Mouse (Mus musculus): ENCODE results near the gene Shpk.

Shpk gene

DNA sequence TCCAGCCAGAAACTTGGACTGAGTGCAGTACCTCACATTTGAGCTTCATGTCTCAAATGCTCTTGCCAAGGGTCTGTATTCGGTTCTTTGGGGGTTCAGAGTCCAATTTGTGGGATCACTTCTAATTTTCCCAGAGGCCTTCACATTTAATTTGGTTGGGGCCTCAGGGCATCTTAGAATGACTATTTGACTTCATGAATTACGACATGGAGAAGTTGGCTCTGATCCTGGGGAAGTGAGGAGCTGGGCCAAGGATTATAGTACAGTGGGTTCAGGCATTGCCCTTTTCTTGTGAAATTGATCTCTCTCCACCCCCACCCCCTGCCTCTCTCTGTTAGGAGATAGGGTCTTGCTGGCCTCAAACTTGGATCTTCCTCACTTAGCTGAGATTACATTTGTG is 1.8 kb downstream of the Shpk start:
- DNase-seq (ENCODE audit: low spot score): no peak

DNA sequence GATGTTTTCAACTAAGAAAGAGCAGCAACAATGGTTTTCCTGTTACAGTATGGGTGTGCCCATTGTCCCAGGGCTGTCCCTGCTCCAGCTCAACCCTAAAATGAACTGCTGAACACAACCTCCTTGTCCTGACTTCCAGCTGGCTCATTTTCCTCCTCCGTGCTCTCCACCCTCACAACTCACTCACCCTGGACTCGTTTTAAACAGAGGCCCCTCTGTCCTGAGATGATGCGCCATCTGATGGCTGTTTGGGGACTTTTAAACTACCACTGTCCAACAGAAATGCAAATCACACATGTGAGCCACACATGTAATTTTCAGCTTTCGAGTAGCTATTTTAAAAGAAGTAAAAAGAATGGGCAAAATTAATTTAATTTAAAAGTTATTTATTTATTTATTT is 2.3 kb downstream of the Shpk start:
- no peak for DNase-seq (ENCODE audit: low spot score)

DNA sequence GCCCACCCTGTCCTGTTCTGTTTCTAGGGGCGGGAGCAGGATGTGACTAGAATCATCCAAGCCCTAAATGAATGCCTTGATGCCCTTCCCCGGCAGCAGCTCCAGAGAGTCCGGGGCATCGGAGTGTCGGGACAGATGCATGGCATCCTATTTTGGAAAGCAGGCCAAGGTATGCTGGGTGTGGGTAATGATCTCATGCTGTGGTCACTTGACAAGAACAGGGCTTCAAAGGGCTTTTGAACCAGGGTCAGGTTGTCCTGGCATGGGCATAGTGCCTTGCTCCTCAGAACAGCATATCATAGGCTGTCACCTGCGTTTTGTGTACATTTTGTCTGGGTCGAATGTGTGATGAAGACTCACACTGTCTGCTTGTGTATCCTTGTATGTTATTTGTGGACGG is 4.6 kb downstream of the Shpk start:
- DNase-seq (ENCODE audit: low spot score): no peak

DNA sequence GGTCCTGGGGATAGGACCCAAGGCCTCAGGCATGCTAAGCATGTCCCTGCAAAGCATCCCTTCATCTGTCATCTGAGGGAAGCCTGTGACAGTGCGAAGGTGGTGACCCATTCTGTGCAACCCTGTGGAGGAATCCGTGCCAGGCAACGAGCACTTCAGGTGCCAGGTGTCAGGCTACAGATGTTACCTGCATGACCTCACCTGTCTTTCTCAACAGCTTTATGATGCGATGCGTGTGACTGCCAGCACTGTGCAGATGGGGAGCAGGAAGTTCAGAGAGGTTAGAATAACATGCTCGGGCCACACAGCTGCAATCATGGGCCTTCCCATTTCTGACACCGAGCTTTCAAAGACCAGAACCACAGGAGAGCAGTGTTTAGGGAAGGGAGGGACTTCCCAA is 5.9 kb downstream of the Shpk start:
- no peak for DNase-seq (ENCODE audit: low spot score)

DNA sequence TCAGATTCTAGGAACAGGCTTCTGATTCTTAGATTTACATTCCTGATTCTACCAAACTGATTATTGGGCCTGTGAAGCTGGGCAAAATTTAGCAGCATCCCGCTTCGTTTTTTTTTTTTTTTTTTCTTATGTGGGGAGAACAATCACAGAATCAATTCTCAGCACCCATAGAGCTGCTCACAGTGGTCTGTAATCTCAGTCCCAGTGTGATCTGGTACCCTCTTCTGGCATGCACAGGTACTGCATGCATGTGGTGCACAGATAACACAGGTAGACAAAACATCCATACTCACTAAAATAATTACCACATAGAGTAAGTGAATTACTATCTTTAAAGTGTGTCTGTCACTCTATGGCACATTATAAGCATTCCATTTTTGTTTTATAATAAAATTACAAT is 8.4 kb downstream of the Shpk start:
- no peak for DNase-seq (ENCODE audit: low spot score)

DNA sequence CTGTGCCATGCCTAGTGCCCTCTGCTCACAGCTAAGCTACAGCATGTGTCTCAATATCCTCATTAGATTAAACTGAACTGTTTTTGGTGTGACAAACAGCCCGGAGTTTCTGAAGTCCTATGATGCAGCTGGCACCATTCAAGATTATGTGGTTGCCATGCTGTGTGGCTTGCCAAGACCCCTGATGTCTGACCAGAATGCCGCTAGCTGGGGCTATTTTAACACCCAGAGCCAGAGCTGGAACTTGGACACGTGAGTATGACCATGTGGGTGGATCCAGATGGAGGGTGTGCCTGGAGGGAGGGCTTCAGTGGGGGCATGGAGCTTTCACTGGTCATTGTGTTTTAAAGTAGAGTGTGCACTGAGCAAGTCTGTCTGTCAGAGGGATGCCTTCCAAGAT is 14.7 kb downstream of the Shpk start:
- no peak for DNase-seq (ENCODE audit: low spot score)

DNA sequence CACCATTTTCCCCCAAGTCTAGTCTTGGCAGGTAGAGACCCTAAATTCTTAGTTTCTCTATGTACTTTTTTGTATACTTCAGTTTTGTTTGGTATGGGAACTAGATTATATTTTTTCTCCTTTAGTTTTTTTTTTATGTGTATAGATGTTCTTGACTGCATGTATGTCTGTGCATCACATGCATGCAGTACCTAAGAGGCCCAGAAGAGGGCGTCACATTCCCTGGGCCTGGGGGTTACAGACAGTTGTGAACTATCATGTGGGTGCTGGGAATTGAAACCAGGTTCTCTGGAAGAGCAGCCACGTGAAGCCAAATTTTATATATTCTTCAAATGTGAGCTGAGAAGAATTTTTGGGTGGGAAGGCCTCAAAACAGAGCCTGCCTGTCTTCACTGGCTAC is 20.4 kb downstream of the Shpk start:
- no peak for DNase-seq (ENCODE audit: low spot score)

DNA sequence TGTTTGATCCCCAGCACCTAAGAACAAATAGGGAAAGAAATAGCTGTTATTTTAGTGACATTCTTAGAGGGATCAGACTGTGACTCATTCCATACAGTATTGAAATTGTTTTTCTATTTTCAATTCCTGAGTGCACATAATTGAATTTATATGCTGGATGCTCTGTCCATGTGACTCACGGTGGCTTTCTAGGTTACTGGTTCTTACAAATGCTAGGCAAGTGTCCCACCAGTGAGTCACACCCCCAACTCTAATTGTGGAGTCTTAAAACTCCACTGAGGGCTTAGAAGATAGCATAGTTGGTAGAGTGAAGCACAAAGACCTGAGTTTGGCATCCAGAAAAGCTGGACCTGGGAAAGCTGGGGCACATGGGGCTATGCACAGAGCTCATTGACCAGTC is 21.4 kb downstream of the Shpk start:
- no peak for DNase-seq (ENCODE audit: low spot score)

DNA sequence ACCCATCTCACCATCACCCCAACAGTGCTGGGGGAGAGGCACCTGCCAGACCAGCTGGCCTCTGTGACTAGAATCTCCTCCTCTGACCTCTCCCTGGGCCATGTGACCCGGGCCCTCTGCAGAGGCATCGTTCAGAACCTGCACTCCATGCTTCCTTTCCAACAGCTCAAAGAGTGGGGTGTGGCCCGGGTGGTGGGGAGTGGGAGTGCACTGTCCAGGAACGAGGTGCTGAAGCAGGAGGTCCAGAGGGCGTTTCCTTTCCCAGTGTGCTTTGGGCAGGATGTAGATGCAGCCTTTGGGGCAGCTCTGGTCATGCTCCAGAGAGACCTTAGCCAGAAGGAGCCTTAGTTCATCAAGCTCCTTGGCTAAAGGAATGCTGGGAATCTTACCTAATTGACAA is 23.6 kb downstream of the Shpk start:
- DNase-seq (ENCODE audit: low spot score): no peak

DNA sequence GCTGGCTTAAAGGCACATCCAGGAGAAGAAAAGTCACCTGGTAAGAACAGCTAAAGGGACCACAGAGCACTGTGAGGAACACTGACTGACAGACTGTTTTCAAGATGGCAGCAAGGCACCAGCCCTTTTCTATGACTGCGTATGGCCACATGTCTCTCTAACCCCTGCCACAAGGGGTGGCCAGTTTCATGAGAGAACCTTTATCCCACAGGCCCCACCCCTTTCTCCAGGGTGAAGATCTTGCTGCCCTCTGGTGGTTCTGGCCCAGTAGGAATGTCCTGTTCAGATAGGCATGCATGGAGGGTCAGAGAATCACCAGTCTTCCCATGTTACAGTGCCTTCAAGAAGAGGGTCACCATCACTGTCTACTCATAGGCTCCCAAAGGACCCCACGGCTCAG is 24.7 kb downstream of the Shpk start:
- DNase-seq (ENCODE audit: low spot score): no peak

DNA sequence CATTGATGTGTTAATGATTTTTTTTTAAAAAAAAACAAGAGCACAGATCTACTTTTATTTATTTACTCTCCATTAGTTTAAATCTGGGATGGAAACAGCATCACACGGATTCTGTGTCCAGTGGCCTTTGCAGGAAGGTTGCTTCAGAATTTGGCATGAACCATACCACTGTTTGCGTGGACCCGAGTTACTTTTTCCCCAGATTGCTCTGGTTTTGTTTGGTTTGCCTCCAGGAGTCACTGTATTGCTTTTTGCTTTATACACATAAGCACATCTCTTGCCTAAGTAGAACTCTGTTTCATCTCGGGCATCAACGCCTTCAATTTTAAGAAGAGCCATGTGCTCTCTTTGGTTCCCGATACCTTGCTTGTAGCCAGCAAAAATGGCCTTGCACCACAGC is 26.6 kb downstream of the Shpk start:
- no peak for DNase-seq (ENCODE audit: low spot score)

DNA sequence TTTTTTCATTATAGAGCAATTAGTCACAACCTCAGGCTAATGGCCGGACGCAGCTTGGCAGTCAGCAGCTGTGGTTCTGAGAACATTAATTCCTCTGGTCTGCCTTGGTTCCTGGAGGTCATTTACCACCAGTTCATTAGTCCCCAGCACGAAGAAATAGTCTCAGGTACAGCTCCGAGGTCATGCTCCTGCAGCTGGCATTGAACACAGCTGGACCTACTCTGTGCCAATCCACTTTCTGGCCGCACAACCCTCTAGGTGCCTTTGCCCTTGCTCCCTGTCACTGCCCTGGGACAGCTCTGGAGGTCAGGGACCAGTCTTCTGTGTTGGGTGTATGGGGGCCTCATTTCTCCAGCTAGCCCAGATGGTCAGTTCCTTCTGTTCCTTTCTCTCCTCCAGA is 29.6 kb downstream of the Shpk start:
- no peak for DNase-seq (ENCODE audit: low spot score)

DNA sequence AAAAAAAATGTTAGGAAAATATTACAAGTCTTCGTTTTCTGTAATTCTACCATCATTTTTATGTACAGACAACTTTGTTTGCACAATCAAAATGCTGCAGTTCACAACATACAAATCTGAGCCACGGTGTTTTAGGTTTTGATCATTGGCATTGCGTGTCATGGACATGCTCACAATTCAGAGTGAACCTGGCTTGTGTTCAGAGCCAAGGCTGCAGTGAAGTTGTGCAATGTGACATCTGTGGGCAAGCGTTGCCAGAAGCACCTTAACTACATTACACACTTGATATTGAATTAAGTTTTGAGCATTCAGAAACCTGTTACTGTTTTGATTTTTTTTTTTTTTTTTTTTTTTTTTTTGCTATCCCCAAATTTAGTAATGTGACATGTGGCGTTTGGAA is 30.8 kb downstream of the Shpk start:
- DNase-seq (ENCODE audit: low spot score): no peak

DNA sequence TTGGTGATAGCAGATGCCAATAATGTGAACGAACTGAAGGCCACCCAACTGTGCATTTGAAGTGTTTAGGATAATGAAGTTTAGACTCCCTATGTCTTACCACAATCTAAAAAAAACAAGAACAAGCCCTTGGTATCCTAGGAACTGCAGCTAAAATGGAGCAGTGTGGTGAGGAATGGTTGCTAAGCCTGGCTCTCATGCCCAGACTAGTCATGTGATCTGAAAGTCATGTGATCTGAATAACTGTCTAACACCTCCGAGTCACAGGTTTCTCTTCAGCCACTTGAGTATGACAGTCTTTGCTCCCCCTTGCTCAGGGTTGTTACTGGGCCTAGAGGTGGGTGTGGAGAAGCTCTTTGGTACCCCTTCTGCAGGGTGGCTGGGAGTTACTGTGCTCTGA is 33.3 kb downstream of the Shpk start:
- no peak for DNase-seq (ENCODE audit: low spot score)

DNA sequence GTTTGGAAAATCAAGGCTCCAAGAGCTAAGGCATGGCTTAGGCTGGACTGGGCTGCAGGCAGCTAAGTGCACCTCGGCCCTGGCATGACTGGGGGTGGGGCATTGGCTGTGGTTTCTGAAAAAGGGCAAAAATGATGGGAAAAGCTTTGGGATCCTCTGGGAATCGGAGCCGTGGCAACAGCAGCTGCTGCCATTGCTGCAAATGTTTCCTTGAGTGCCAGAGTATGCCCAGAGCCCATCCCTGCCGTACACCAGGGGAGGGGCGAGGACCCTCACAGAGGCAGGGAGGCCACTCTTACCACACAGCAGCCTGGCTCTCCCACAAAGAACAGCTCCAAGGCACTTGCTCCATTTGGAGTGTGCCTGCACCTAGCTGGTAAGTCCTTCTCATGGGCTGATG is 34.7 kb downstream of the Shpk start, which contains the start of gene Trpv1:
Gene Trpv1 (plus strand): TSS at position 301 of the 400 bp plus-strand sequence.
- DNase-seq (ENCODE audit: low spot score): no peak

DNA sequence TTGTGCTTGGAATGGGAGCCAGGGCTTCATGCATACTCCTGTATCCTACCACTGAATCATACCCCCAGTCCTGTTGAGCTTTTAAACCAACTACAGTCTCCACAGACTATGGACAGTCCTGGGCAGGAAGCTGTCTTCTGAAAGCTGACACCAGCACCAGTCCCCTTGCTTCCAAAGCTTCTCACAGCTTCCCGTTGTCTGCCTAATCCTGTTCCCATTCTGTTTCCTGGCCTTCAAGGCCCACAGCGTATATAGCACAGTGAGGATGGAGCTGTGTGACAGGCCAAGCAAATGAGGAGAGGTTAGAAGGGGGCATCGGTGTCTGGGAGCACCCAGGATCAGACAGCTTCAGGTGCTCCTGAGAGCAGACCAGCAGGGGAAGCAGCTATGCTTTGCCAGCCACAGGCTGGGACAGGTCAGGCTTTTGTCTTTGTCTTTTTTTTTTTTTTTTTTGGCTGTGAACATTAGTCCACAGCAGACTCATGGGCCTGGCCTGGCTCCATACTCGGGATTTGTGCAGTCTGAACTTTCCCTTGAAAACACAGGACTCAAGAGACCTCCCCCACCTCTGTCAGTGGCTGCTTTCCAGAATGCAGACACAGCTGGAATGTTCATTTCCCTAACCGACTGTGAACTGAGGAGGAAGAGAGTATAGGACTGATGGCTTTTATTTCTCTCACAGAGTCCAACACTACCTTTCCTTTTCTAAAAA is 36.9 kb downstream of the Shpk start:
- DNase-seq (ENCODE audit: low spot score): no peak

DNA sequence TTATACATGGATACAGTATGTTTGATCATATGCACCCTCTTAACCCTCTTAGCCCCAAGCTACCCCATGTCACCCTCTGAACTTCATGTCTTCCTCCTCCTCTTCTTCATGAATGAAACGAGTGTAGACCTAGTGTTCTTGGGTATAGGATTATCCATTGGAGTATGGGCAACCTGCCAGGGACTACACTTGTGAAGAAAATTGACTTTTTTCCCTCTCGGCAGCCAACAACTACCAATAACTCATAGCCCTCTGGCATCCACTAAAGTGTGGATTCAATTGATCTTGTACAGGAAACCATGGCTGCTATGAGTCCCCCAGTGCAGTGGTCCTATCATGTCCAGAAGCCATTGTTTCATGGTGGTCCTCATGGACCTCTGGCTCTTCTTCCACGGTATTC is 37.5 kb downstream of the Shpk start:
- no peak for DNase-seq (ENCODE audit: low spot score)

DNA sequence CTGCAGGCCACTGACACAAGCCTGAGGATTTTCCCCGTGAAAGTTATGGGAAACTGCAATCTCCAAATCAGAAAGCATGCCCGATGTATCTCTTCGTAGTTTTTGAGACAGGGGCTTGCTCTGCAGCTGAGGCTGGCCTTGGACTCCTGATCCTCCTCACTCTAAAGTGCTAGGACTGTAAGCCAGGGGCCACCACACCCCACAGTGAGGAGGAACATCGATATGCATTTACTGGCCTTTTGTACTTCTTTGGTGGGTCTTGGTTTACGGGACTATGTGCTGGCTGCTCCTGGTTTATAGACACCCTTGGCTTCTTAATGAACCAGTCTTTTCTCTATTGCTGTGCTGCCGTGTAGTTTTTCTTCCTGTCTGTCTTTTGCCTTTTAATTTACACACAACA is 42.9 kb downstream of the Shpk start:
- DNase-seq (ENCODE audit: low spot score): no peak

DNA sequence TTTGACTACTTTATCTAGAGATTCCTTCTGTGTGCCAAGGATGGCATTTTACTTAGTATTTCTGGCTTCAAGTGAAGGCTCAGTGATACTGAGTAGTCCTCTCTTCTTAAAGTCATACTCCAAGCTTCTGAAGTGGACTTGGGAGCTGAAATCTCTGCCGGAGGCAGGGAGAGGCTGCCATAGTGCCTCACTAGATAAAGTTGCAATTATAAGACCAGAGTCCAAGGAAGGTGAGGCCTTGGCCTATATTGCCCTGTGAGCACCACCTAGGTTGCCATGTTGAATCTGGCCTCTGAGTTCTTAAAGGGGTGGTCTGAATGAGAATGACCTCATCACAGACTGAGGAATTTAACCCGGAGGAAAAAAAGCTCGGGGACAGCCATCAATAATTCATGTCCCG is 43.5 kb downstream of the Shpk start:
- no peak for DNase-seq (ENCODE audit: low spot score)

DNA sequence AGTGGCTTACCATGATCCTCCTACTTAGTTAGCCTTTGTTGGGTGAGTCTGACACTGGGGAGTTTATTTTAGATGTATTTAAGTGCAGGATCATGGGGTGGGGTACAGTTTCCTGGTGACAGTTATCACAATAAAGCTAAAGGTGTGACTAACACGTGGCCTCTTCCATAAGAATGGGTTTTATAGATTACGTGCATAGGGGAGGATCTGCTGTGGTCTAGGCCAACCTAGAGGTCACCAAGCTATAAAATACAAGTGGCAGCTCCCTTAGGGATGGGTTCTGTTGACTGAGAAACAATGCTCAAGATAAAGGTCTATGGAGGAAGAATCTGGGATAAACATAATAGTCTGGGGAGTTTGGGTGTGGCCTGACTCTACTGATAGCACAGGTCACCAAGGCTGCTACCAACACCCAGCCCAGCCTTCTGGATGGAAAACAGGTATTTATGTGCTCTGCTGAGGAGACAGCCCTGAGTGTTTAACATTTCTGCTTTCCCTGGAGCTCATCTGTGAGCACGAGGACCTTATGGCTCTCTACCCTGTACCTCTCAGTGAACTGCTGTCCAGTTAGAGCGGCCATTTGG is 58.2 kb downstream of the Shpk start:
- no peak for DNase-seq (ENCODE audit: low spot score)

DNA sequence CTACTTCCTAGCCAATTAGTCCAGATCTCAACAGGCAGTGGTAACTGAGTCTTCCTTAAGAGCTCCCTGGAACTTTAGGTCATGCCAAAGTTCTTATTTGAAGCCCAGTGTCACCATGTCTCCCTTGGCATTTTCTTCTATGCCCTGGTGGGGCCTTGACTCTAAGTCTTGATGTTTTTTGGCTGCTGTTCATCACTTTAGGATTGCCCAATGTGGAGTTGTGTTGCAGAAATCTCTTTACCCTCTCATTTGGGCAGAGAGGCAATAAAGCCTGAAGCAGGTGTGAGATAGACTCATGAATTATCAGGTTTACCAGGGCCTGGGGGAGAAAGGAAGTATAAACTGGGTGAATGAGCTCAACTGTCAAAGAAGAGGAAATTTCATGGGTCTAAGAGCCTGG is 59.4 kb downstream of the Shpk start:
- no peak for DNase-seq (ENCODE audit: low spot score)

DNA sequence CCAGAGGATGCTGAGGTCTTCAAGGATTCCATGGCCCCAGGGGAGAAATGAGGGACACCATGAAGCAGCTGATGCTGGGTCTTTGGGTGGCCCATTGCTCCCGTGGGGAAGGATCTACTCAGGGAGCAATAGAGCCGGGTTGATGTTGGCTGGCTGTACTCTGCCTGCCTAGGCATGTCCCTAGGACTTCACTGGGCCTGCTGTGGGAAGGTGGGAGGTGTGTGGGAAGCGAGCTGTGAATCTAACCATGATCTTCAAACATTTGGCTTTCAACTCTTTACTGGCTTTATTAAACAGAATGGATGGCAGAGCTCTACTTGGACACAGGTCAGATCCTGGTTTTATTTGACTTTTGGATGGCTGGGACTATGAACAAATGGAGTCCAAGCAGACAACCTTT is 61.2 kb downstream of the Shpk start:
- DNase-seq (ENCODE audit: low spot score): no peak

DNA sequence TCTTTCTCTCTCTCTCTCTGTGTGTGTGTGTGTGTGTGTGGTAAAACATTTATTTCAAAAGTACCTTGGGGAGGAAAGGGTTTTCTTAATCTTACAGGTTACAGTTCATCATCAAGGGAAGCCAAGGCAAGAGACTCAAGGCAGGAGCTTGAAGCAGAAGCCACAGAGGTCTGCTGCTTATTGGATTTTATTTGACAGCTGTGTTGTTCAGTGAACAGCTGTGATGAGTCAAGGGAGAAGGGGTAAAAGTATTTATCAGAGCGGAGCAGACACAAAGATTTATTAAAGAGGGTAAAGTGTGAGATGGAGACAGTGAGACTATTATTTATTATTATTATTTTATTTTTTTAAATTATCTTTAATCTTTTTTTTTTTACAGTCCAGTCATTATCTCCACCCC is 62.1 kb downstream of the Shpk start:
- no peak for DNase-seq (ENCODE audit: low spot score)

DNA sequence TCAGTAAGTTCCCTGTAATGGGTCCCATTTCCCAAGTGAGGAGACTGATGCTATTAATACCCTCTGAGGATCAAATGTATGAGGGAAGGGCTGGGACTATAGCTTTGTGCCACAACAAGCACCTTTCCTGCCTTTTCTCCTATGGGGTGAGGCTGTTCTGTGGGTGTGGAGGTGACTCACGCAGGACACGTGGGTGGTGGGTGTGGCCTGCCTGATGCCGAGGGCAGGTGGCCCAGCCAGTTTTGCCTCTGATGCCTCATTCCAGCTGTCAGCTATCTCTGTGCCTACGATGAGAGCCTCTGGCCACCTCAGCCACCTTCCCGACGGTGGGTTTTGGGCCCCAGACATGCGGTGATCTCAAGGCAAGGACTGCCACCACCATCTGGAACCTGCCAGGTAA is 68.0 kb downstream of the Shpk start, which contains the start of gene Trpv3:
Gene Trpv3 (plus strand): TSS at position 122 of the 400 bp plus-strand sequence.
- DNase-seq (ENCODE audit: low spot score): no peak

All from layer of hippocampus, adult 11-12 months (tissue).